ENCODE assay signal across 1 mouse cellular context in the genomic region with DNA sequence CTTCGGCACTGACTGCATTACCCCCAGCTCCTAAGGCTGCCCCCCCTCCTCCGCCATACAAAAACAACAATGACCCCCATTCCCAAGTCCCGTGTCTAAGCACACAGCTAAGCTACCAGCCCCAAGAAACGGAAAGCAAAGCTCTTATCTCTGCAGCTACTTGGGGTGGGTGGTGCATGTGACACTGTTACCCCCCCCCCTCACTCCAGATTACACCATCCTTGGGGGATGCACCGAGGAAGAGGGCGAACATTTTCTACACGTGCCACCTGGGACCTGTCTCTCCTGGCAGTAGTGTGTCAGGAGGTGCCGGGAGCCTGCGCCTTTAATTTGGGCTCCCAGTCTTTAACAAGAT.
TF ChIP-seq lines count a peak whose summit lies in the region.

No protein-coding gene starts in this region.

TF ChIP-seq in MEL, 35 proteins besides CTCF, POLR2A, EP300 and RAD21:
- no peak for TF ChIP-seq POLR2AphosphoS2 (IDR thresholded peaks at IDR 0.05; ENCODE audit: low read length)
- no peak for TF ChIP-seq MYC (IDR thresholded peaks at IDR 0.05; ENCODE audit: low read depth, low read length)
- TF ChIP-seq NRF1 (IDR thresholded peaks at IDR 0.05; ENCODE audit: insufficient read depth, low read depth, low read length, poor library complexity, severe bottlenecking), result no peak
- TF ChIP-seq GABPA (IDR thresholded peaks at IDR 0.05; ENCODE audit: low read depth, low read length), result no peak
- no peak for TF ChIP-seq SMC3 (IDR thresholded peaks at IDR 0.05; ENCODE audit: low read depth, low read length)
- TF ChIP-seq MAX (IDR thresholded peaks at IDR 0.05; ENCODE audit: low read length), result peak; percentile 52; the same call in 1 of the 2 replicates
- no peak for TF ChIP-seq TAL1 (IDR thresholded peaks at IDR 0.05; ENCODE audit: low read length)
- no peak for TF ChIP-seq POLR2AphosphoS5 (IDR thresholded peaks at IDR 0.05; ENCODE audit: borderline replicate concordance, low read depth, low read length)
- no peak for TF ChIP-seq TCF12 (IDR thresholded peaks at IDR 0.05; ENCODE audit: low read depth, low read length)
- TF ChIP-seq TBP (IDR thresholded peaks at IDR 0.05; ENCODE audit: low read depth, low read length), result no peak
- TF ChIP-seq ETS1 (IDR thresholded peaks at IDR 0.05; ENCODE audit: low read depth, low read length), result peak; percentile 76
- TF ChIP-seq CHD2 (IDR thresholded peaks at IDR 0.05; ENCODE audit: low read length), result no peak
- peak; percentile 62 for TF ChIP-seq MXI1 (IDR thresholded peaks at IDR 0.05; ENCODE audit: low read depth, low read length)
- peak; percentile 70; the same call in 1 of the 2 replicates for TF ChIP-seq MAZ (IDR thresholded peaks at IDR 0.05; ENCODE audit: low read depth, low read length)
- no peak for TF ChIP-seq ZC3H11A (IDR thresholded peaks at IDR 0.05; ENCODE audit: low read depth, low read length)
- TF ChIP-seq GATA1 (IDR thresholded peaks at IDR 0.05; ENCODE audit: low read depth, low read length), result peak; percentile 62; the same call in 1 of the 2 replicates
- TF ChIP-seq USF2 (IDR thresholded peaks at IDR 0.05; ENCODE audit: borderline replicate concordance in 1 of 2, insufficient read depth in 1 of 2, low read depth in 1 of 2, low read length in 2 of 2), result no peak
- peak; percentile 83 for TF ChIP-seq USF1 (IDR thresholded peaks at IDR 0.05; ENCODE audit: low read depth, low read length)
- TF ChIP-seq MYB (IDR thresholded peaks at IDR 0.05; ENCODE audit: low read depth, low read length), result no peak
- TF ChIP-seq UBTF (IDR thresholded peaks at IDR 0.05; ENCODE audit: borderline replicate concordance, insufficient read depth, low read depth, low read length), result no peak
- TF ChIP-seq E2F4 (IDR thresholded peaks at IDR 0.05; ENCODE audit: borderline replicate concordance, low read depth, low read length), result no peak
- no peak for TF ChIP-seq ZNF384 (IDR thresholded peaks at IDR 0.05; ENCODE audit: low read depth, low read length)
- TF ChIP-seq ELF1 (IDR thresholded peaks at IDR 0.05; ENCODE audit: low read depth, low read length), result no peak
- TF ChIP-seq SIN3A (IDR thresholded peaks at IDR 0.05; ENCODE audit: low read length), result peak; percentile 56
- TF ChIP-seq NELFE (IDR thresholded peaks at IDR 0.05; ENCODE audit: low read depth, low read length), result no peak
- TF ChIP-seq JUND (IDR thresholded peaks at IDR 0.05; ENCODE audit: low read depth, low read length), result no peak
- no peak; the same call in 1 of the 2 replicates for TF ChIP-seq KAT2A (conservative IDR thresholded peaks at IDR 0.05; ENCODE audit: low read depth, low read length)
- TF ChIP-seq RCOR1 (IDR thresholded peaks at IDR 0.05; ENCODE audit: low read depth, low read length), result peak; percentile 32; the same call in 1 of the 2 replicates
- no peak for TF ChIP-seq MEF2A (IDR thresholded peaks at IDR 0.05; ENCODE audit: extremely low read depth, insufficient replicate concordance, low read depth, low read length, poor library complexity, severe bottlenecking)
- peak; percentile 85 for TF ChIP-seq BHLHE40 (IDR thresholded peaks at IDR 0.05; ENCODE audit: borderline replicate concordance, low read depth, low read length)
- TF ChIP-seq HCFC1 (IDR thresholded peaks at IDR 0.05; ENCODE audit: low read depth, low read length), result no peak
- TF ChIP-seq CHD1 (IDR thresholded peaks at IDR 0.05; ENCODE audit: low read depth, low read length), result no peak
- no peak for TF ChIP-seq ZKSCAN1 (IDR thresholded peaks at IDR 0.05; ENCODE audit: low read depth, low read length)
- TF ChIP-seq ZMIZ1 (IDR thresholded peaks at IDR 0.05; ENCODE audit: low read depth, low read length), result no peak
- TF ChIP-seq MAFK (IDR thresholded peaks at IDR 0.05; ENCODE audit: borderline replicate concordance, low read depth, low read length), result no peak
